Mouse (Mus musculus): ENCODE measurements around the gene Vps11. TPM values are rescaled to one million over a fixed set of nuclear protein-coding genes. Genes with fewer than 3 reads are reported as not detected.
A peak's percentile ranks its signal among the peaks of the same experiment; 100 is the strongest.
"Not testable (repeated sequence)": the region's sequence is repeated elsewhere in the genome, so short reads cannot be mapped to it uniquely, and the experiment has no call there.

Vps11 gene
- polyA plus RNA-seq, 1 experiment, result 58.4 TPM

- no peak for DNase-seq
- no peak overlapping the region for H3K27ac ChIP-seq (ENCODE audit: insufficient read depth, low read length)
- no peaks in the 10 kb centered on the region for H3K27me3 ChIP-seq (ENCODE audit: control insufficient read depth, insufficient read depth, low read length)
- WGBS, result 91% methylated on average over 13 of the region's 13 CpGs
- TF ChIP-seq POLR2A (IDR thresholded peaks at IDR 0.05; ENCODE audit: borderline replicate concordance, insufficient read depth, low read length), result no peak
- no peak for TF ChIP-seq CTCF (IDR thresholded peaks at IDR 0.05; ENCODE audit: borderline replicate concordance, insufficient read depth, low read depth, low read length)
- no peaks in the 10 kb centered on the region for H3K4me1 ChIP-seq (ENCODE audit: control insufficient read depth, insufficient read depth, low read length)
- no peak overlapping the region for H3K4me3 ChIP-seq (replicated peaks; ENCODE audit: insufficient read depth, low read depth, low read length)
These were observed 23.1 kb upstream of the Vps11 start for GRCm38 (mm10) chr9:44384596-44384995.

GRCm38 (mm10) chr9:44379862-44380261 is 18.4 kb upstream of the Vps11 start:
- peak overlapping the region; percentile 9; the same call in 1 of the 2 replicates for H3K27ac ChIP-seq (ENCODE audit: insufficient read depth, low read length)
- WGBS, result 4% methylated on average over 15 of the region's 15 CpGs
- H3K4me1 ChIP-seq (ENCODE audit: control insufficient read depth, insufficient read depth, low read length), result no peaks in the 10 kb centered on the region
- DNase-seq, result peak in 1 of 2 experiments; percentile 47
- peak overlapping the region; percentile 79 for H3K4me3 ChIP-seq (replicated peaks; ENCODE audit: insufficient read depth, low read depth, low read length)
- H3K27me3 ChIP-seq (ENCODE audit: control insufficient read depth, insufficient read depth, low read length), result no peaks in the 10 kb centered on the region
- TF ChIP-seq CTCF (IDR thresholded peaks at IDR 0.05; ENCODE audit: borderline replicate concordance, insufficient read depth, low read depth, low read length) (no peak), POLR2A (IDR thresholded peaks at IDR 0.05; ENCODE audit: borderline replicate concordance, insufficient read depth, low read length) (no peak)

- peak; percentile 73; the same call in 1 of the 2 replicates for TF ChIP-seq POLR2A (IDR thresholded peaks at IDR 0.05; ENCODE audit: borderline replicate concordance, insufficient read depth, low read length)
- TF ChIP-seq CTCF (IDR thresholded peaks at IDR 0.05; ENCODE audit: borderline replicate concordance, insufficient read depth, low read depth, low read length), result no peak
- peak within 1 kb of the TSS; percentile 79 for H3K4me3 ChIP-seq (replicated peaks; ENCODE audit: insufficient read depth, low read depth, low read length)
- no peaks in the 10 kb centered on the region for H3K27me3 ChIP-seq (ENCODE audit: control insufficient read depth, insufficient read depth, low read length)
- peak within 1 kb of the TSS; percentile 11; the same call in 1 of the 2 replicates for H3K27ac ChIP-seq (ENCODE audit: insufficient read depth, low read length)
- DNase-seq, result peak; percentile 99 to 100
- H3K4me1 ChIP-seq (ENCODE audit: control insufficient read depth, insufficient read depth, low read length), result no peaks in the 10 kb centered on the region
- under 1% methylated on average over 83 of the region's 83 CpGs for WGBS
These were observed 17.8 kb upstream of the Vps11 start, which contains the start of gene Hyou1 for GRCm38 (mm10) chr9:44379054-44379834. TSS of gene Hyou1 (plus strand) at chr9:44379490.

- DNase-seq, result no peak
- no peaks in the 10 kb centered on the region for H3K27me3 ChIP-seq (ENCODE audit: control insufficient read depth, insufficient read depth, low read length)
- WGBS, result 87% methylated on average over 5 of the region's 5 CpGs
- TF ChIP-seq CTCF (IDR thresholded peaks at IDR 0.05; ENCODE audit: borderline replicate concordance, insufficient read depth, low read depth, low read length) (no peak), POLR2A (IDR thresholded peaks at IDR 0.05; ENCODE audit: borderline replicate concordance, insufficient read depth, low read length) (no peak)
- no peak overlapping the region for H3K4me3 ChIP-seq (replicated peaks; ENCODE audit: insufficient read depth, low read depth, low read length)
- no peak overlapping the region for H3K27ac ChIP-seq (ENCODE audit: insufficient read depth, low read length)
- no peaks in the 10 kb centered on the region for H3K4me1 ChIP-seq (ENCODE audit: control insufficient read depth, insufficient read depth, low read length)
These were observed 16.8 kb upstream of the Vps11 start for GRCm38 (mm10) chr9:44378153-44378730.

- not testable (repeated sequence) for H3K4me1 ChIP-seq (ENCODE audit: control insufficient read depth, insufficient read depth, low read length); H3K27ac ChIP-seq (ENCODE audit: insufficient read depth, low read length)
- 77% methylated on average over 2 of the region's 2 CpGs for WGBS
These were observed 15.9 kb upstream of the Vps11 start for GRCm38 (mm10) chr9:44377335-44377734.

GRCm38 (mm10) chr9:44376141-44376540 is 14.7 kb upstream of the Vps11 start:
- WGBS, result 81% methylated on average over 6 of the region's 6 CpGs
- no peak for DNase-seq
- Histone ChIP-seq H3K27ac (ENCODE audit: insufficient read depth, low read length) (no peak overlapping the region), H3K4me1 (ENCODE audit: control insufficient read depth, insufficient read depth, low read length) (no peaks in the 10 kb centered on the region), H3K27me3 (ENCODE audit: control insufficient read depth, insufficient read depth, low read length) (no peaks in the 10 kb centered on the region), H3K4me3 (replicated peaks; ENCODE audit: insufficient read depth, low read depth, low read length) (no peak overlapping the region)
- TF ChIP-seq POLR2A (IDR thresholded peaks at IDR 0.05; ENCODE audit: borderline replicate concordance, insufficient read depth, low read length) (no peak), CTCF (IDR thresholded peaks at IDR 0.05; ENCODE audit: borderline replicate concordance, insufficient read depth, low read depth, low read length) (no peak)

More at GRCm38 (mm10) chr9:44377335-44377734, 15.9 kb upstream of the Vps11 start:
- not testable (repeated sequence) for H3K27me3 ChIP-seq (ENCODE audit: control insufficient read depth, insufficient read depth, low read length); DNase-seq; H3K4me3 ChIP-seq (replicated peaks; ENCODE audit: insufficient read depth, low read depth, low read length)

GRCm38 (mm10) chr9:44373386-44373785 is 11.9 kb upstream of the Vps11 start:
- TF ChIP-seq POLR2A (IDR thresholded peaks at IDR 0.05; ENCODE audit: borderline replicate concordance, insufficient read depth, low read length), result no peak
- no peak for TF ChIP-seq CTCF (IDR thresholded peaks at IDR 0.05; ENCODE audit: borderline replicate concordance, insufficient read depth, low read depth, low read length)
- no peak overlapping the region for H3K4me3 ChIP-seq (replicated peaks; ENCODE audit: insufficient read depth, low read depth, low read length)
- no peaks in the 10 kb centered on the region for H3K4me1 ChIP-seq (ENCODE audit: control insufficient read depth, insufficient read depth, low read length)
- DNase-seq, result no peak
- H3K27me3 ChIP-seq (ENCODE audit: control insufficient read depth, insufficient read depth, low read length), result no peaks in the 10 kb centered on the region
- H3K27ac ChIP-seq (ENCODE audit: insufficient read depth, low read length), result no peak overlapping the region

- TF ChIP-seq CTCF (IDR thresholded peaks at IDR 0.05; ENCODE audit: borderline replicate concordance, insufficient read depth, low read depth, low read length) (peak; percentile 33; the same call in 1 of the 2 replicates), POLR2A (IDR thresholded peaks at IDR 0.05; ENCODE audit: borderline replicate concordance, insufficient read depth, low read length) (no peak)
- 59% methylated on average over 3 of the region's 3 CpGs for WGBS
- no peaks in the 10 kb centered on the region for H3K4me1 ChIP-seq (ENCODE audit: control insufficient read depth, insufficient read depth, low read length)
- H3K27me3 ChIP-seq (ENCODE audit: control insufficient read depth, insufficient read depth, low read length), result no peaks in the 10 kb centered on the region
- no peak overlapping the region for H3K4me3 ChIP-seq (replicated peaks; ENCODE audit: insufficient read depth, low read depth, low read length)
- no peak for DNase-seq
- H3K27ac ChIP-seq (ENCODE audit: insufficient read depth, low read length), result no peak overlapping the region
These were observed 3.0 kb upstream of the Vps11 start for GRCm38 (mm10) chr9:44364480-44364879.

- H3K27ac ChIP-seq (ENCODE audit: insufficient read depth, low read length); H3K27me3 ChIP-seq (ENCODE audit: control insufficient read depth, insufficient read depth, low read length); H3K4me1 ChIP-seq (ENCODE audit: control insufficient read depth, insufficient read depth, low read length); DNase-seq: not testable (repeated sequence)
- 41% methylated on average over 4 of the region's 4 CpGs for WGBS
- peak overlapping the region; percentile 92 for H3K4me3 ChIP-seq (replicated peaks; ENCODE audit: insufficient read depth, low read depth, low read length)
These were observed 461 bp upstream of the Vps11 start for GRCm38 (mm10) chr9:44361931-44362330.
